Mouse (Mus musculus): ENCODE data around the gene Phf14. TPM values are rescaled to one million over a fixed set of nuclear protein-coding genes. Genes with fewer than 3 reads are reported as not detected.

The Phf14 gene
- polyA plus RNA-seq, 1 experiment = 6.6 TPM

- WGBS = 89% methylated on average over 4 of the region's 4 CpGs
- Histone ChIP-seq H3K4me1 (ENCODE audit: control insufficient read depth, insufficient read depth, low read length) (0 out of 2 replicates have a peak, but pooled peaks cover 2% of the 10 kb centered on the region), H3K4me3 (replicated peaks; ENCODE audit: extremely low read depth, low read depth, low read length) (no peak overlapping the region)
- TF ChIP-seq POLR2A (IDR thresholded peaks at IDR 0.05; ENCODE audit: borderline replicate concordance, extremely low read depth, low read depth, low read length) = no peak
- no peak for TF ChIP-seq CTCF (IDR thresholded peaks at IDR 0.05; ENCODE audit: insufficient read depth, low read length)
- no peak for DNase-seq
Observed at GRCm38 (mm10) chr6:12079260-12079659, 171.7 kb downstream of the Phf14 start.

GRCm38 (mm10) chr6:12080423-12080822, 172.8 kb downstream of the Phf14 start:
- WGBS = 55% methylated on average over 5 of the region's 5 CpGs
- TF ChIP-seq CTCF (IDR thresholded peaks at IDR 0.05; ENCODE audit: insufficient read depth, low read length) = no peak
- no peak for TF ChIP-seq POLR2A (IDR thresholded peaks at IDR 0.05; ENCODE audit: borderline replicate concordance, extremely low read depth, low read depth, low read length)
- 0 out of 2 replicates have a peak, but pooled peaks cover 2% of the 10 kb centered on the region for H3K4me1 ChIP-seq (ENCODE audit: control insufficient read depth, insufficient read depth, low read length)
- H3K4me3 ChIP-seq (replicated peaks; ENCODE audit: extremely low read depth, low read depth, low read length) = no peak overlapping the region
- DNase-seq = no peak

GRCm38 (mm10) chr6:12081722-12082121, 174.1 kb downstream of the Phf14 start:
- TF ChIP-seq POLR2A (IDR thresholded peaks at IDR 0.05; ENCODE audit: borderline replicate concordance, extremely low read depth, low read depth, low read length) = no peak
- TF ChIP-seq CTCF (IDR thresholded peaks at IDR 0.05; ENCODE audit: insufficient read depth, low read length) = no peak
- H3K4me3 ChIP-seq (replicated peaks; ENCODE audit: extremely low read depth, low read depth, low read length) = no peak overlapping the region
- DNase-seq = no peak
- 65% methylated on average over 2 of the region's 2 CpGs for WGBS
- H3K4me1 ChIP-seq (ENCODE audit: control insufficient read depth, insufficient read depth, low read length) = 0 out of 2 replicates have a peak, but pooled peaks cover 2% of the 10 kb centered on the region

GRCm38 (mm10) chr6:12082125-12082524, 174.5 kb downstream of the Phf14 start:
- no peak for DNase-seq
- WGBS = 68% methylated on average over 2 of the region's 2 CpGs
- H3K4me1 ChIP-seq (ENCODE audit: control insufficient read depth, insufficient read depth, low read length) = 0 out of 2 replicates have a peak, but pooled peaks cover 2% of the 10 kb centered on the region
- H3K4me3 ChIP-seq (replicated peaks; ENCODE audit: extremely low read depth, low read depth, low read length) = no peak overlapping the region
- TF ChIP-seq POLR2A (IDR thresholded peaks at IDR 0.05; ENCODE audit: borderline replicate concordance, extremely low read depth, low read depth, low read length) = no peak
- no peak for TF ChIP-seq CTCF (IDR thresholded peaks at IDR 0.05; ENCODE audit: insufficient read depth, low read length)

GRCm38 (mm10) chr6:12082531-12083216, 175.1 kb downstream of the Phf14 start:
- Histone ChIP-seq H3K4me1 (ENCODE audit: control insufficient read depth, insufficient read depth, low read length) (0 out of 2 replicates have a peak, but pooled peaks cover 2% of the 10 kb centered on the region), H3K4me3 (replicated peaks; ENCODE audit: extremely low read depth, low read depth, low read length) (no peak overlapping the region)
- TF ChIP-seq CTCF (IDR thresholded peaks at IDR 0.05; ENCODE audit: insufficient read depth, low read length) = no peak
- TF ChIP-seq POLR2A (IDR thresholded peaks at IDR 0.05; ENCODE audit: borderline replicate concordance, extremely low read depth, low read depth, low read length) = no peak
- DNase-seq = no peak
- WGBS = 60% methylated on average over 6 of the region's 6 CpGs

GRCm38 (mm10) chr6:12084721-12085120, 177.1 kb downstream of the Phf14 start:
- no peak for TF ChIP-seq POLR2A (IDR thresholded peaks at IDR 0.05; ENCODE audit: borderline replicate concordance, extremely low read depth, low read depth, low read length)
- no peak for TF ChIP-seq CTCF (IDR thresholded peaks at IDR 0.05; ENCODE audit: insufficient read depth, low read length)
- Histone ChIP-seq H3K4me3 (replicated peaks; ENCODE audit: extremely low read depth, low read depth, low read length) (no peak overlapping the region), H3K4me1 (ENCODE audit: control insufficient read depth, insufficient read depth, low read length) (0 out of 2 replicates have a peak, but pooled peaks cover 2% of the 10 kb centered on the region)
- DNase-seq = no peak
- WGBS = 80% methylated on average over 5 of the region's 5 CpGs

DNA sequence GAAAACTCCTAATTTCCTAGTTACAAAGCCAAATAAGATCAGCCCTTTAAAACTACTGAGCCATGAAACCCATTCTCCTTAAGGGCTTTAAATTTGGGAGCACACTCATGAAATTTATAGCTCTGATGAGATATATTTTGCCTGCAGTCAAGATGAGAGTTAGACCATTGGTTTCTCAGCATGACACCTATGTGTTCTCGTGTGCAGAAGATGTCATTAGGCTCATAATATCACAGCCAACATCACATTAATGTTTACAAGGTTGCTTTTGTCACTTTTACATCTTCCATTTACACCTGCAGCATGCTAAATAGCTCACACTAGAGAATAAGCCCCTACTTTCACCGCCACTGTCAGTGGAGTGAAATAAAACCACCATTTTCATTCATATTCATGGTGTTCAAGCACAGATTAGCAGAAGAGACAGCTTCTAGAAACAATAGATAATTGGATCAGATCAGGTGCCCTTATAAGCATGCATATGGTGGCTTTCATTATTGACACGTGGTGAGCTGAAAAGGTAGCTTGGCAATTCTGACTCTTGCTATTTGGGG, 181.9 kb downstream of the Phf14 start:
- DNase-seq = no peak
- Histone ChIP-seq H3K4me3 (replicated peaks; ENCODE audit: extremely low read depth, low read depth, low read length) (no peak overlapping the region), H3K4me1 (ENCODE audit: control insufficient read depth, insufficient read depth, low read length) (no peaks in the 10 kb centered on the region; the same call in 1 of the 2 replicates)
- WGBS = 82% methylated on average over 3 of the region's 3 CpGs
- TF ChIP-seq POLR2A (IDR thresholded peaks at IDR 0.05; ENCODE audit: borderline replicate concordance, extremely low read depth, low read depth, low read length) (no peak), CTCF (IDR thresholded peaks at IDR 0.05; ENCODE audit: insufficient read depth, low read length) (no peak)

DNA sequence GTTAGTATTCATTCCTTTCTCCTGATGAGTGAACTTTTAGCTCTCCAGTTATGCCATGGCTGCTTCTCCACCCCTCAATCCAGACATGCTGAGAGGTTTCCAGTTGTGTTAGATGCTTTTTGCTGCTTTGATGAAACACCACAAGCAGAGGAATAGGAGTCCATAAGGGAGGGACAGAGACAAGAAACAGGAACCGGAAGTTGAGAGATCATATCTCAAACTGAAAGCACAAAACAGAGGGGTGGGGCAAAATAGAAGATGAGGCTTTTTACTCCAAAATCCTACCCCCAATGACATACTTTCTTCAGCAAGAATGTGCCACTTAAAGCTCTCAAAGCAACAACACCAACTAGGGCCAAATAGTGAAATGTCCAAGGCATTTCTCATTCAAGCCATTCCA, 188.1 kb downstream of the Phf14 start:
- no peaks in the 10 kb centered on the region; the same call in 1 of the 2 replicates for H3K4me1 ChIP-seq (ENCODE audit: control insufficient read depth, insufficient read depth, low read length)
- 38% methylated on average over 1 of the region's 1 CpGs for WGBS
- no peak for TF ChIP-seq CTCF (IDR thresholded peaks at IDR 0.05; ENCODE audit: insufficient read depth, low read length)
- TF ChIP-seq POLR2A (IDR thresholded peaks at IDR 0.05; ENCODE audit: borderline replicate concordance, extremely low read depth, low read depth, low read length) = no peak
- no peak for DNase-seq
- H3K4me3 ChIP-seq (replicated peaks; ENCODE audit: extremely low read depth, low read depth, low read length) = no peak overlapping the region

- TF ChIP-seq POLR2A (IDR thresholded peaks at IDR 0.05; ENCODE audit: borderline replicate concordance, extremely low read depth, low read depth, low read length) (no peak), CTCF (IDR thresholded peaks at IDR 0.05; ENCODE audit: insufficient read depth, low read length) (no peak)
- DNase-seq = no peak
- H3K4me1 ChIP-seq (ENCODE audit: control insufficient read depth, insufficient read depth, low read length) = no peaks in the 10 kb centered on the region; the same call in 1 of the 2 replicates
- WGBS = 75% methylated on average over 4 of the region's 4 CpGs
- H3K4me3 ChIP-seq (replicated peaks; ENCODE audit: extremely low read depth, low read depth, low read length) = no peak overlapping the region
Observed at GRCm38 (mm10) chr6:12097125-12097524, 189.5 kb downstream of the Phf14 start.

- DNase-seq = no peak
- TF ChIP-seq CTCF (IDR thresholded peaks at IDR 0.05; ENCODE audit: insufficient read depth, low read length) (no peak), POLR2A (IDR thresholded peaks at IDR 0.05; ENCODE audit: borderline replicate concordance, extremely low read depth, low read depth, low read length) (no peak)
- H3K4me3 ChIP-seq (replicated peaks; ENCODE audit: extremely low read depth, low read depth, low read length) = no peak overlapping the region
- 47% methylated on average over 4 of the region's 4 CpGs for WGBS
- no peaks in the 10 kb centered on the region for H3K4me1 ChIP-seq (ENCODE audit: control insufficient read depth, insufficient read depth, low read length)
Observed at GRCm38 (mm10) chr6:12105144-12105543, 197.5 kb downstream of the Phf14 start.

Data from lung, adult 2 months (tissue).